Mouse (Mus musculus): ENCODE measurements at regions not wholly inside any gene's neighbourhood (a gene's known extent, or its start where the extent isn't known, plus 50 kb on each side); places are given as distances from the start of the nearest gene placed in this dataset.

DNA sequence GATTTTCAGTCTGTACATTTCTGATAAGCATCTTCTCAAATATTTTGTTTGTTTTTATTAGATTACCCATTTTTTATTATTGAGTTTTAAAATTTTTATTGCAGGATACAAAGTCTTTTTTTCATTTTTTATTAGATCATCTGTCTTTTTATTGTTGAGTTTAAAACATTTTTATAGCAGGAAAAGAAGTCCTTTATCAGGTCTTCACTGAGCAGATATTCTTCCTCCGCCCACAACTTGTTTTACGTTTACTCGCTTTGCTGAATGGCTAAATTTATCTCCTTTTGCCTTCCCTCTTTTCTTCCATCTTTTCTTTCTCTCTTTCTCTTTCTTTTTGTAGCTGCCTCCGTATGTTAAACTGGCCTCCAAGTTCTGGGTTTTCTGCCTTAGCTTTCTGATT, 721.5 kb downstream of the Adgrl2 start:
- Histone ChIP-seq H3K27me3 (ENCODE audit: control insufficient read depth, insufficient read depth, insufficient read length) (no peaks in the 10 kb centered on the region), H3ac (ENCODE audit: control insufficient read depth, insufficient read length) (no peak overlapping the region), H3K4me2 (ENCODE audit: low read depth) (no peak overlapping the region), H3K79me2 (ENCODE audit: control insufficient read depth, insufficient read depth) (no peaks in the 10 kb centered on the region), H3K36me3 (ENCODE audit: control insufficient read depth, insufficient read depth) (no peaks in the 10 kb centered on the region), H3K4me3 (no peak overlapping the region)
- TF ChIP-seq USF1 (IDR thresholded peaks at IDR 0.05; ENCODE audit: low read depth): no peak
- TF ChIP-seq MAX (IDR thresholded peaks at IDR 0.05; ENCODE audit: low read depth): no peak
- no peak for TF ChIP-seq TCF12 (IDR thresholded peaks at IDR 0.05; ENCODE audit: insufficient read depth, poor library complexity, severe bottlenecking)
- TF ChIP-seq POLR2AphosphoS2 (IDR thresholded peaks at IDR 0.05; ENCODE audit: insufficient read length, low read depth): no peak
- no peak for TF ChIP-seq POLR2A (IDR thresholded peaks at IDR 0.05; ENCODE audit: insufficient read length, low read depth)

DNA sequence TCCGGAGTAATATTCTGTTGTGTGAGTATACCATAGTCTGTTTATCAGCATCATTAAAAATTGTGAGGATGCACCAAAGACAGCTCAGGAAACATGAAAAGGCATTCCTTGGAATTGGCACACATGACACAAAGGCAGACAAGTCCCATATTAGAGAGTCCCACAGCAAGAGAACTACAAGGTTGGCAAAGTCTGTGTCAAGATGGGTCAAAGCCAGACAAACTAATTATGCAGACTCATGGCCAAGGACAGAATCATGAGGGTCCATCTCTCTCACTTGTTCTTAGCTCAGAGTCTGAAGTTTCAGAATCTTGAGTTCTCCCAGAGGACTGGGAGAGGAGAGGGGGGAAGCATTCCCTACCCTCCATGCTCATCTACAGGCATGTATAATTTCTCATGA, 731.1 kb downstream of the Adgrl2 start:
- no peak for TF ChIP-seq TCF3 (IDR thresholded peaks at IDR 0.05; ENCODE audit: insufficient read length, low read depth)
- TF ChIP-seq SRF (IDR thresholded peaks at IDR 0.05; ENCODE audit: control insufficient read depth, insufficient read length, low read depth): no peak
- no peak for TF ChIP-seq REST (IDR thresholded peaks at IDR 0.05; ENCODE audit: insufficient read depth, insufficient read length)
- no peak for TF ChIP-seq MAX (IDR thresholded peaks at IDR 0.05; ENCODE audit: low read depth)
- TF ChIP-seq TCF12 (IDR thresholded peaks at IDR 0.05; ENCODE audit: insufficient read depth, poor library complexity, severe bottlenecking): no peak
- no peak for TF ChIP-seq E2F4 (IDR thresholded peaks at IDR 0.05; ENCODE audit: insufficient read depth)
- TF ChIP-seq MYOG (IDR thresholded peaks at IDR 0.05; ENCODE audit: control insufficient read depth in 1 of 3, insufficient read depth in 1 of 3, insufficient read length in 2 of 3, low read depth in 2 of 3): no peak
- no peak for TF ChIP-seq CEBPB (IDR thresholded peaks at IDR 0.05; ENCODE audit: insufficient read depth, poor library complexity, severe bottlenecking)
- TF ChIP-seq MYOD1 (IDR thresholded peaks at IDR 0.05; ENCODE audit: control insufficient read depth in 1 of 3, insufficient read length in 2 of 3, low read depth in 2 of 3): no peak
- no peak for TF ChIP-seq POLR2AphosphoS2 (IDR thresholded peaks at IDR 0.05; ENCODE audit: insufficient read length, low read depth)
- no peak for TF ChIP-seq POLR2A (IDR thresholded peaks at IDR 0.05; ENCODE audit: insufficient read length, low read depth)
- TF ChIP-seq USF1 (IDR thresholded peaks at IDR 0.05; ENCODE audit: low read depth): no peak
- H3ac ChIP-seq (ENCODE audit: control insufficient read depth, insufficient read length): no peak overlapping the region
- no peaks in the 10 kb centered on the region for H3K79me2 ChIP-seq (ENCODE audit: control insufficient read depth, insufficient read depth)

DNA sequence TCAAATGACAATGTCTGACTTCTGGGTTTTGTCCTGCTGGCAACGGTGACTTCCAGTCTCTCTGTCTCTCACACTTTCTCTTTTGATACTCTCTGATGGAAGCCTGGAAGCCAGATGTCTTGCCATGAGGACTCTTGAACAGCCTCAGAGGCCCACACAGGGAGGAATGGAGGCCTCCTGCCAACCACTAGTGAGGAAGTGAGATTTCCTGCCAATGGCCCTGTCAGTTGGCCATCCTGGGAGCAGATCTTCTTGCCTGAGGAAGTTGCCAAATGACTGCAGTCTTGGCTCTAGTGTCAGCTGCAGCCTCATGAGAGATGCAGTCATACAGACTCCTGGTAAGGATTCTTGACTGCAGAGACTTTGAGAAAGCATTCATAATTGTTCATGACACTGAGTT, 741.7 kb downstream of the Adgrl2 start:
- Histone ChIP-seq H3ac (ENCODE audit: control insufficient read depth, insufficient read length) (no peak overlapping the region), H3K27me3 (ENCODE audit: control insufficient read depth, insufficient read depth, insufficient read length) (no peaks in the 10 kb centered on the region), H3K4me2 (ENCODE audit: low read depth) (no peak overlapping the region), H3K79me2 (ENCODE audit: control insufficient read depth, insufficient read depth) (no peaks in the 10 kb centered on the region), H3K4me3 (no peak overlapping the region), H3K36me3 (ENCODE audit: control insufficient read depth, insufficient read depth) (no peaks in the 10 kb centered on the region)
- no peak for TF ChIP-seq MYOG (IDR thresholded peaks at IDR 0.05; ENCODE audit: control insufficient read depth in 1 of 3, insufficient read depth in 1 of 3, insufficient read length in 2 of 3, low read depth in 2 of 3)
- TF ChIP-seq E2F4 (IDR thresholded peaks at IDR 0.05; ENCODE audit: insufficient read depth): no peak

More for the DNA sequence above, 731.1 kb downstream of the Adgrl2 start:
- Histone ChIP-seq H3K36me3 (ENCODE audit: control insufficient read depth, insufficient read depth) (no peaks in the 10 kb centered on the region), H3K4me3 (no peak overlapping the region), H3K4me2 (ENCODE audit: low read depth) (no peak overlapping the region), H3K27me3 (ENCODE audit: control insufficient read depth, insufficient read depth, insufficient read length) (no peaks in the 10 kb centered on the region)

DNA sequence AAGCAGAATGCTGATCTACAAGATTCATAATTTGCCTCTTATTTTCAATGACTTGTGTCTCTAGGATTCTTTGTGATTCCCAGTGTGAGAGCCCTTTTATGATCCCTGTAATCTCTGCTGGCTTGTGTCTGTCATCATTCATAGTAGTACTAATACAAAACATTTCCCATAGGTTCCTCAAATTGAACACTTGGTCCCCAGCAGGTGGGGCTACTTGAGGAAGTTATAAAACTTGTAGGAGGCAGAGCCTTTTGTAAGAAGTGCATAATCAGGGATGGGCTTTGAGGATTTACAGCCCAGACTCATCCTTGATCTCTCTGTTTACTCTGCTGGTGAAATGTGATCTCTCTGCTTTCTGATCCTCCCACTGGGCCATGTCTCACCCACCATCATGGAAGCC, 743.6 kb downstream of the Adgrl2 start:
- Histone ChIP-seq H3K79me2 (ENCODE audit: control insufficient read depth, insufficient read depth) (no peaks in the 10 kb centered on the region), H3K4me3 (no peak overlapping the region), H3K27me3 (ENCODE audit: control insufficient read depth, insufficient read depth, insufficient read length) (no peaks in the 10 kb centered on the region), H3K4me2 (ENCODE audit: low read depth) (no peak overlapping the region), H3K36me3 (ENCODE audit: control insufficient read depth, insufficient read depth) (no peaks in the 10 kb centered on the region), H3ac (ENCODE audit: control insufficient read depth, insufficient read length) (no peak overlapping the region)
- TF ChIP-seq MYOG (IDR thresholded peaks at IDR 0.05; ENCODE audit: control insufficient read depth in 1 of 3, insufficient read depth in 1 of 3, insufficient read length in 2 of 3, low read depth in 2 of 3) (no peak), MAX (IDR thresholded peaks at IDR 0.05; ENCODE audit: low read depth) (no peak), TCF12 (IDR thresholded peaks at IDR 0.05; ENCODE audit: insufficient read depth, poor library complexity, severe bottlenecking) (no peak), POLR2AphosphoS2 (IDR thresholded peaks at IDR 0.05; ENCODE audit: insufficient read length, low read depth) (no peak), E2F4 (IDR thresholded peaks at IDR 0.05; ENCODE audit: insufficient read depth) (no peak), SRF (IDR thresholded peaks at IDR 0.05; ENCODE audit: control insufficient read depth, insufficient read length, low read depth) (no peak), USF1 (IDR thresholded peaks at IDR 0.05; ENCODE audit: low read depth) (no peak), POLR2A (IDR thresholded peaks at IDR 0.05; ENCODE audit: insufficient read length, low read depth) (no peak), REST (IDR thresholded peaks at IDR 0.05; ENCODE audit: insufficient read depth, insufficient read length) (no peak), MYOD1 (IDR thresholded peaks at IDR 0.05; ENCODE audit: control insufficient read depth in 1 of 3, insufficient read length in 2 of 3, low read depth in 2 of 3) (no peak), CEBPB (IDR thresholded peaks at IDR 0.05; ENCODE audit: insufficient read depth, poor library complexity, severe bottlenecking) (no peak), TCF3 (IDR thresholded peaks at IDR 0.05; ENCODE audit: insufficient read length, low read depth) (no peak)

DNA sequence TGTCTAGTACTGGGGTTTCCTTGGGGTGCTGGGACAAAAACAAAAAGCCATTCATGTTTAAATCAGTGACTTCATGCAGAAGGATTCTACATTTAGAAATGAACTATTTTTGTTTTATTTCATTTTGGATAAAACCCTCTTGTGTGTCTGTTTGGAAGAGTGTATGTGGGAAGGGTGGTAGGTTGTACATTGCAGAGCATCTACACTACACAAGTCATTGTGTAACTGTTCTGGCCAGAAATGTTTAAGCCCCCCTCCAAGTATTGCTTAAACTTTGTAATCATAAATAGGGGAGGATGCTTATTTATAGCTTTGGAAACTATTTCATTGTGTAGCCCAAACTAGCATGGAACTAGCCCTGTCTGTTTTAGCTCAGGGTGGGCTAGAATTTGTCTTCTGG, 752.3 kb downstream of the Adgrl2 start:
- no peak for TF ChIP-seq POLR2A (IDR thresholded peaks at IDR 0.05; ENCODE audit: insufficient read length, low read depth)
- no peak for TF ChIP-seq MYOG (IDR thresholded peaks at IDR 0.05; ENCODE audit: control insufficient read depth in 1 of 3, insufficient read depth in 1 of 3, insufficient read length in 2 of 3, low read depth in 2 of 3)
- no peak for TF ChIP-seq TCF3 (IDR thresholded peaks at IDR 0.05; ENCODE audit: insufficient read length, low read depth)
- no peaks in the 10 kb centered on the region for H3K79me2 ChIP-seq (ENCODE audit: control insufficient read depth, insufficient read depth)
- no peak overlapping the region for H3K4me2 ChIP-seq (ENCODE audit: low read depth)
- H3ac ChIP-seq (ENCODE audit: control insufficient read depth, insufficient read length): no peak overlapping the region
- H3K36me3 ChIP-seq (ENCODE audit: control insufficient read depth, insufficient read depth): no peaks in the 10 kb centered on the region
- H3K4me3 ChIP-seq: no peak overlapping the region
- H3K27me3 ChIP-seq (ENCODE audit: control insufficient read depth, insufficient read depth, insufficient read length): no peaks in the 10 kb centered on the region
